Mouse (Mus musculus) MEL (cell line): Measurements from ENCODE around the gene Ndufb6. TPM values are rescaled to one million over a fixed set of nuclear protein-coding genes. Genes with fewer than 3 reads are reported as not detected.

Experiments used
- DNase-seq: peaks from one replicate; pipeline ENCODE4 v3.0.0; 2011; ENCODE audit warnings: low read depth, low spot score
- H3K27ac ChIP-seq: 2 replicates; pipeline ENCODE4 v1.5.1; 2012; ENCODE audit warnings: low read depth, mild to moderate bottlenecking, control low read depth, low read length, moderate library complexity; ENCODE audit not compliant: control insufficient read depth
- H3K27me3 ChIP-seq, 2 experiments: fragments of 150-350 bp in 1 of 2; sonication (generic) in 1 of 2; 2 replicates each; pipeline ENCODE4 v1.6.1; 2012; ENCODE audit warnings: low read length in 2 of 2, mild to moderate bottlenecking in 2 of 2, improper control_type of control experiment in 1 of 2, moderate library complexity in 1 of 2; ENCODE audit not compliant: insufficient read depth in 2 of 2, control insufficient read depth in 1 of 2
- H3K36me3 ChIP-seq, 2 experiments: 2 replicates each; pipeline ENCODE4 v1.6.1; 2012 to 2014; ENCODE audit warnings: low read length in 2 of 2, improper control_type of control experiment in 1 of 2, inconsistent platforms in 1 of 2, mild to moderate bottlenecking in 1 of 2; ENCODE audit not compliant: insufficient read depth in 2 of 2, control insufficient read depth in 1 of 2
- H3K4me1 ChIP-seq, 2 experiments: fragments of 150-350 bp in 1 of 2; sonication (generic) in 1 of 2; 2 replicates each; pipeline ENCODE4 v1.6.1; 2012; ENCODE audit warnings: low read length in 2 of 2, improper control_type of control experiment in 1 of 2, mild to moderate bottlenecking in 1 of 2; ENCODE audit not compliant: insufficient read depth in 2 of 2, control insufficient read depth in 1 of 2
- H3K4me3 ChIP-seq, 2 experiments: fragments of 150-350 bp in 1 of 2; sonication (generic) in 1 of 2; 2 replicates each; pipeline ENCODE4 v1.5.1; 2012; ENCODE audit warnings: low read depth in 2 of 2, low read length in 2 of 2, mild to moderate bottlenecking in 2 of 2, moderate library complexity in 2 of 2, control low read depth in 1 of 2, improper control_type of control experiment in 1 of 2; ENCODE audit not compliant: control insufficient read depth in 1 of 2, insufficient read depth in 1 of 2
- H3K79me2 ChIP-seq: 2 replicates; pipeline ENCODE4 v1.6.1; 2012; ENCODE audit warnings: mild to moderate bottlenecking, low read length, moderate library complexity; ENCODE audit not compliant: control insufficient read depth, poor library complexity, insufficient read depth
- H3K9ac ChIP-seq: 2 replicates; pipeline ENCODE4 v1.6.1; 2012; ENCODE audit warnings: low read depth, mild to moderate bottlenecking, control low read depth, low read length, moderate library complexity; ENCODE audit not compliant: control insufficient read depth, poor library complexity, severe bottlenecking
- H3K9me3 ChIP-seq: fragments of 150-350 bp; sonication (generic); replicated peaks from 2 replicates; pipeline ENCODE4 v1.6.1; 2012; ENCODE audit warnings: mild to moderate bottlenecking, low read length, improper control_type of control experiment, moderate library complexity; ENCODE audit not compliant: insufficient read depth
- BHLHE40 ChIP-seq: IDR thresholded peaks from 2 replicates; pipeline ENCODE4 v1.6.1; 2012; ENCODE audit warnings: low read depth, mild to moderate bottlenecking, inconsistent platforms, low read length, improper control_type of control experiment, borderline replicate concordance
- CHD1 ChIP-seq: IDR thresholded peaks from 2 replicates; pipeline ENCODE4 v1.6.1; 2012; ENCODE audit warnings: low read depth, mild to moderate bottlenecking, inconsistent platforms, low read length, improper control_type of control experiment
- CHD2 ChIP-seq: IDR thresholded peaks from 2 replicates; pipeline ENCODE4 v1.6.1; 2011; ENCODE audit warnings: low read length, improper control_type of control experiment
- E2F4 ChIP-seq: IDR thresholded peaks from 2 replicates; pipeline ENCODE4 v1.6.1; 2011; ENCODE audit warnings: low read depth, low read length, improper control_type of control experiment, borderline replicate concordance
- GABPA ChIP-seq: IDR thresholded peaks from 2 replicates; pipeline ENCODE4 v1.6.1; 2012; ENCODE audit warnings: low read depth, mild to moderate bottlenecking, inconsistent platforms, low read length, improper control_type of control experiment, moderate library complexity
- HCFC1 ChIP-seq: IDR thresholded peaks from 2 replicates; pipeline ENCODE4 v1.6.1; 2012; ENCODE audit warnings: low read depth, mild to moderate bottlenecking, inconsistent platforms, low read length, improper control_type of control experiment, moderate library complexity
- MAFK ChIP-seq: IDR thresholded peaks from 2 replicates; pipeline ENCODE4 v1.6.1; 2011; ENCODE audit warnings: low read depth, mild to moderate bottlenecking, low read length, improper control_type of control experiment, borderline replicate concordance
- MAZ ChIP-seq: IDR thresholded peaks from 2 replicates; pipeline ENCODE4 v1.6.1; 2012; ENCODE audit warnings: low read depth, mild to moderate bottlenecking, inconsistent platforms, low read length, improper control_type of control experiment
- MEF2A ChIP-seq: IDR thresholded peaks from 2 replicates; pipeline ENCODE4 v1.6.1; 2014; ENCODE audit warnings: low read depth, mild to moderate bottlenecking, inconsistent platforms, low read length, improper control_type of control experiment; ENCODE audit not compliant: poor library complexity, insufficient replicate concordance, severe bottlenecking; ENCODE audit errors: extremely low read depth
- MXI1 ChIP-seq: IDR thresholded peaks from 2 replicates; pipeline ENCODE4 v1.6.1; 2011; ENCODE audit warnings: mild to moderate bottlenecking, low read depth, low read length, improper control_type of control experiment
- POLR2AphosphoS5 ChIP-seq: IDR thresholded peaks from 2 replicates; pipeline ENCODE4 v1.6.1; 2012; ENCODE audit warnings: low read depth, borderline replicate concordance, mild to moderate bottlenecking, inconsistent platforms, low read length, moderate library complexity, mixed read lengths
- TAL1 ChIP-seq: IDR thresholded peaks from 2 replicates; pipeline ENCODE4 v1.6.1; 2012; ENCODE audit warnings: mild to moderate bottlenecking, inconsistent platforms, low read length, moderate library complexity, mixed read lengths
- UBTF ChIP-seq: IDR thresholded peaks from 2 replicates; pipeline ENCODE4 v1.6.1; 2012; ENCODE audit warnings: low read depth, mild to moderate bottlenecking, inconsistent platforms, low read length, improper control_type of control experiment, moderate library complexity, borderline replicate concordance; ENCODE audit not compliant: insufficient read depth
- ZC3H11A ChIP-seq: IDR thresholded peaks from 2 replicates; pipeline ENCODE4 v1.6.1; 2012; ENCODE audit warnings: low read depth, mild to moderate bottlenecking, inconsistent platforms, low read length, improper control_type of control experiment
- ZMIZ1 ChIP-seq: IDR thresholded peaks from 2 replicates; pipeline ENCODE4 v1.6.1; 2012; ENCODE audit warnings: low read depth, mild to moderate bottlenecking, inconsistent platforms, low read length, improper control_type of control experiment, moderate library complexity
- polyA plus RNA-seq, 2 experiments: library from polyadenylated mRNA; stranded (reverse) in 1 of 2; unstranded in 1 of 2; fragments of >175 nt in 1 of 2; fragments of >200 nt in 1 of 2; gene quantifications; 2 replicates each; pipeline versions ENCODE4 v1.2.1 to v1.2.4; 2012; ENCODE audit warnings: low replicate concordance in 2 of 2, low read depth in 1 of 2; ENCODE audit not compliant: insufficient read length in 2 of 2, insufficient read depth in 1 of 2, missing spikeins in 1 of 2
- total RNA-seq: library from RNA; depleted of rRNA; stranded (reverse); fragments of 300-350 nt; gene quantifications from 2 replicates; pipeline ENCODE4 v1.2.3, GENCODE M21; 2012

Gene Ndufb6
- total and polyA plus RNA-seq, 3 experiments, result 146 to 229 TPM; not detected in 1

- TF ChIP-seq MAZ (no peak), BHLHE40 (no peak), MXI1 (no peak), E2F4 (no peak), ZMIZ1 (no peak), MAFK (no peak), CHD2 (no peak), GABPA (no peak), UBTF (no peak), ZC3H11A (no peak), CHD1 (no peak), TAL1 (no peak)
- DNase-seq, result no peak
- H3K27ac ChIP-seq, result no peak overlapping the region
- no peaks in the 10 kb centered on the region for H3K79me2 ChIP-seq
- no peaks in the 10 kb centered on the region for H3K9me3 ChIP-seq
- H3K36me3 ChIP-seq, result peaks cover 0 to 10% of the 10 kb centered on the region in 2 experiments; a peak in 2 of 4 replicates
- peaks cover 0 to 6% of the 10 kb centered on the region in 2 experiments; a peak in 2 of 4 replicates for H3K4me1 ChIP-seq
- no peaks in the 10 kb centered on the region for H3K27me3 ChIP-seq
- H3K9ac ChIP-seq, result no peak overlapping the region
- no peak overlapping the region for H3K4me3 ChIP-seq
These were observed 36.2 kb downstream of the Ndufb6 start for GRCm38 (mm10) chr4:40243006-40243405.

GRCm38 (mm10) chr4:40241928-40242327 is 37.3 kb downstream of the Ndufb6 start:
- H3K79me2 ChIP-seq, result no peaks in the 10 kb centered on the region
- peaks cover 0 to 6% of the 10 kb centered on the region in 2 experiments; a peak in 2 of 4 replicates for H3K4me1 ChIP-seq
- TF ChIP-seq MEF2A (no peak), HCFC1 (no peak), MXI1 (no peak), CHD1 (no peak), POLR2AphosphoS5 (no peak)
- H3K4me3 ChIP-seq, result no peak overlapping the region
- H3K9ac ChIP-seq, result no peak overlapping the region
- H3K9me3 ChIP-seq, result no peaks in the 10 kb centered on the region
- no peak for DNase-seq
- H3K36me3 ChIP-seq, result peaks cover 0 to 10% of the 10 kb centered on the region in 2 experiments; a peak in 2 of 4 replicates
- H3K27me3 ChIP-seq, result no peaks in the 10 kb centered on the region
- no peak overlapping the region for H3K27ac ChIP-seq
